Mouse (Mus musculus) liver, embryonic 14 days (tissue): ENCODE measurements around the gene Zfp787. TPM values are rescaled to one million over a fixed set of nuclear protein-coding genes. Genes with fewer than 3 reads are reported as not detected.

ENCODE experiments used
- polyA plus RNA-seq: library from polyadenylated mRNA; depleted of rRNA; stranded (reverse); fragments of >200 nt; gene quantifications from 2 replicates; pipeline ENCODE4 v1.2.3, GENCODE M21; 2012; rRNA removed

Zfp787 gene
- 11.7 and 12.9 TPM in 2 replicates for polyA plus RNA-seq

GRCm38 (mm10) chr7:6155901-6156411, at the start of gene Zfp787:
Gene Zfp787, minus strand, starts transcription at chr7:6155997.

GRCm38 (mm10) chr7:6196790-6197189, 41.0 kb upstream of the Zfp787 start, which contains the start of gene Galp:
Gene Galp, plus strand, starts transcription at chr7:6197090.

GRCm38 (mm10) chr7:6172006-6172649, 16.3 kb upstream of the Zfp787 start, which contains the start of gene Zfp444:
Gene Zfp444, plus strand, starts transcription at chr7:6172226.

Other genes starting within 250 kb of the Zfp787 start
- not detected in 2 replicates for gene Vmn1r65, start 145.0 kb downstream of the Zfp787 start, polyA plus RNA-seq
- gene Nlrp4c, start 110.8 kb downstream of the Zfp787 start, polyA plus RNA-seq = not detected in 2 replicates
- 9.4 and 10.4 TPM in 2 replicates for gene Zfp444, start 16.2 kb upstream of the Zfp787 start, polyA plus RNA-seq
- gene Galp, start 41.1 kb upstream of the Zfp787 start, polyA plus RNA-seq = not detected in 2 replicates
- not detected in 2 replicates for gene Zscan5b, start 66.3 kb upstream of the Zfp787 start, polyA plus RNA-seq
- gene Epp13, start 96.7 kb upstream of the Zfp787 start, polyA plus RNA-seq = not detected in 2 replicates
- 2.5 and 2.8 TPM in 2 replicates for gene Zfp667, start 130.6 kb upstream of the Zfp787 start, polyA plus RNA-seq
- 0.62 and 0.70 TPM in 2 replicates for gene Zfp583, start 175.3 kb upstream of the Zfp787 start, polyA plus RNA-seq
- 0.17 and 0.20 TPM in 2 replicates for gene Gm3854, start 187.8 kb upstream of the Zfp787 start, polyA plus RNA-seq
- 0.52 and 0.76 TPM in 2 replicates for gene Zfp78, start 207.3 kb upstream of the Zfp787 start, polyA plus RNA-seq
- gene Zfp28, start 227.3 kb upstream of the Zfp787 start, polyA plus RNA-seq = 0.78 and 1.0 TPM in 2 replicates
- gene Smim17, start 242.7 kb upstream of the Zfp787 start, polyA plus RNA-seq = 0.11 TPM in 1 of 2 replicates, not detected in the other